Mouse (Mus musculus): ENCODE results near the gene Wnt7a. TPM values are rescaled to one million over a fixed set of nuclear protein-coding genes. Genes with fewer than 3 reads are reported as not detected.

The Wnt7a gene
- polyA plus RNA-seq, 1 experiment from 2014 or later = 7.9 TPM

DNA sequence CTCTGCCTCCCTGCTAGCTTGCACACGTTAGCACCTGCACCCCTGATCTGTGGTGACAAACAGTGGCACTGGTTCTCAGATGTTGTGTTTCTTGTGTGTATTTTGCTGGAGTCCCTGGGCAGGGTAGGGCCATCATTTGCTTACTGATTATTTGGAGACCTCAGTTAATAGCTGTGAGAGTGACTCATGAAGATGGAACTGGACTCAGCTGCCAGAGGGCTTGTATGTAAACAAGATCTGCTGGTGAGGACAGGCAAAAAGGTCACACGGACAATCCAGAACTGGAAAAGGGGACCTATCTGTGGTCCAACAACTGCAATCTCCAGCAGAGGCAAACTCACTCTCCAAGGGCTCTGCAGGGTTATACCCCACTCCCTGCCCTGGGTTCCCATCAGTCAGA is 52.8 kb downstream of the Wnt7a start:
- Histone ChIP-seq H3K27me3 (replicated peaks; ENCODE audit: control insufficient read depth, insufficient read depth, low read length) (no peaks in the 10 kb centered on the region), H3K36me3 (ENCODE audit: control insufficient read depth, insufficient read depth, low read length) (no peaks in the 10 kb centered on the region), H3K27ac (ENCODE audit: low read depth, low read length) (no peak overlapping the region), H3K9ac (ENCODE audit: low read depth, low read length) (no peak overlapping the region), H3K4me1 (ENCODE audit: control insufficient read depth, insufficient read depth, low read depth, low read length) (peaks cover 7% of the 10 kb centered on the region), H3K4me3 (ENCODE audit: low read length) (no peak overlapping the region), H3K4me2 (ENCODE audit: low read length) (no peak overlapping the region), H3K9me3 (ENCODE audit: control insufficient read depth, low read length) (no peaks in the 10 kb centered on the region)
- ATAC-seq = no peak
- 79% methylated on average over 2 of the region's 2 CpGs for WGBS

DNA sequence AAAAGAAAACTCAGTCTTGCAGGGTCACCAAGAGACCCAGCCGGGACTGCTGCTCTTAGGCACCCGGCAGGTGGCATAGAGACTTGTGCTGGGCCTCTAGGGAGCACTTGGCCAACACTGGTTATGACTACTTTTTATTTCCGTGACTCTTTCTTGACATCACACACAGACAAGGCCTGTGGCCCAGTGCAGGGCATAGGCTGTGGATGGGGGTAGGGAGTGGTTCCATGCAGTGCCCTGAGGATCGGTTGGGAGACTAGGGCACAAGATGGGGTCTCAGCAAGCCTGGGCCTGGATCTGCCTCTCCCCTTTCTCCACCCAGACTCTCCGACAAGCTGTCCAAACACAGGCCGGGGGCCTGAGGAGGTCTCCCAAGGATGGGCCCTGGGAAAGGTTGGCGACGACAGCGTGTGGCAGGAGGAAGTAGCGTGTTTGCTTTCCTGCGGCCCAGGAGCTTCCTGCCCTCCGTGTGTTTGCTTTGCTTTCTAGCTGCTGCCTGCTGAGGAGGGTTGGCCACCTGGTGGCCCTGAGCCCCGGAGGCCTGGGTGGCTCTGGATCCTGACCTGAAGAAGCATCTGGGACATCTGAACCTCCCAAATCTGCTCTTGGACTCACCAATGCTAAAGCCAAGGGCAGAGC is 53.8 kb downstream of the Wnt7a start:
- no peak overlapping the region for H3K4me3 ChIP-seq (ENCODE audit: low read length)
- H3K36me3 ChIP-seq (ENCODE audit: control insufficient read depth, insufficient read depth, low read length) = no peaks in the 10 kb centered on the region
- H3K27me3 ChIP-seq (replicated peaks; ENCODE audit: control insufficient read depth, insufficient read depth, low read length) = no peaks in the 10 kb centered on the region
- ATAC-seq = no peak
- H3K9me3 ChIP-seq (ENCODE audit: control insufficient read depth, low read length) = no peaks in the 10 kb centered on the region
- 73% methylated on average over 13 of the region's 13 CpGs for WGBS
- H3K27ac ChIP-seq (ENCODE audit: low read depth, low read length) = no peak overlapping the region
- H3K4me2 ChIP-seq (ENCODE audit: low read length) = no peak overlapping the region
- no peak overlapping the region for H3K9ac ChIP-seq (ENCODE audit: low read depth, low read length)
- peaks cover 7% of the 10 kb centered on the region for H3K4me1 ChIP-seq (ENCODE audit: control insufficient read depth, insufficient read depth, low read depth, low read length)

DNA sequence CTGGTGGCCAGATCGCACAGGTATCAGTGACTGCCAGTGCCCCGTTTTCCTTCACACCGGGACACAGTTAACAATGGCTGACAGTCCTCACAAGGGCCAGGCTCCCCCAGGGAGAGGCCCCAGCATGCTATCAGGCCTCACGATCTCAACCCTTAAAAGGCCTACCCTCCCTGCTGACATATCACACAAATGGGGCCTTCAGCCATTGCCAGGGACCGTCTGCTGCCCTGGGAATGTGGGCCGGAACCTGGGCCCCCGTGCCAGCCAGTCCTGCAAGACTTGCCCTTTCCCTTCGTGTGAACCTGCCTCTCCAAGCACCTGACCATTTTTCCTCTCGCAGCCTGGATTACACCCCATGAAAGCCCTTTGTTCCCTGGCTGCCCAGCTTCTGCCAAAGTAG is 61.5 kb downstream of the Wnt7a start:
- WGBS = 42% methylated on average over 9 of the region's 9 CpGs
- Histone ChIP-seq H3K4me1 (ENCODE audit: control insufficient read depth, insufficient read depth, low read depth, low read length) (peaks cover 22% of the 10 kb centered on the region), H3K27ac (ENCODE audit: low read depth, low read length) (no peak overlapping the region), H3K36me3 (ENCODE audit: control insufficient read depth, insufficient read depth, low read length) (no peaks in the 10 kb centered on the region), H3K27me3 (replicated peaks; ENCODE audit: control insufficient read depth, insufficient read depth, low read length) (no peaks in the 10 kb centered on the region), H3K9ac (ENCODE audit: low read depth, low read length) (peak overlapping the region; percentile 8; the same call in 1 of the 2 replicates), H3K9me3 (ENCODE audit: control insufficient read depth, low read length) (no peaks in the 10 kb centered on the region), H3K4me2 (ENCODE audit: low read length) (no peak overlapping the region), H3K4me3 (ENCODE audit: low read length) (no peak overlapping the region)
- ATAC-seq = no peak

DNA sequence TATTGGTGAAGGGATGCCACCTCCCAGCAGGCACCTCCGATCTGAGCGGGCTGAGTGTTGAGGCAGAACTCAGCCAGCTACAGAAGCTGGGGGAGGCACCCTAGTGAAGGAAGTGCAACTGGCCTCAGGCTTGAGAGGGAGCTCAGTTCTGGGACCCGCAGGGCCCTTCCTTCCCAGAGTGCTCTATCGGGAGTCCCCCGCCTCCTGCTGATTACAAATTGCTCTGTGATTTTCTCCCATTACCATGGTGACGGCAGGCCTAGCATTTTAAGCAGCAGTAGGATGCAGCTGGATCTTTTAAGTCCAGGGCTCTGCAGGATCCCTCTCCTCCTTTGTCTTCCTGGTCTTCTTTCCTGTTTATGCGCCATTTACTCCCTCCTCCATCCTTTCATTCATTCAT is 63.4 kb downstream of the Wnt7a start:
- no peaks in the 10 kb centered on the region for H3K9me3 ChIP-seq (ENCODE audit: control insufficient read depth, low read length)
- ATAC-seq = peak; percentile 64
- no peak overlapping the region for H3K4me2 ChIP-seq (ENCODE audit: low read length)
- H3K36me3 ChIP-seq (ENCODE audit: control insufficient read depth, insufficient read depth, low read length) = no peaks in the 10 kb centered on the region
- H3K4me3 ChIP-seq (ENCODE audit: low read length) = no peak overlapping the region
- peak overlapping the region; percentile 46; the same call in 1 of the 2 replicates for H3K27ac ChIP-seq (ENCODE audit: low read depth, low read length)
- peak overlapping the region; percentile 37; the same call in 1 of the 2 replicates for H3K9ac ChIP-seq (ENCODE audit: low read depth, low read length)
- 10% methylated on average over 7 of the region's 7 CpGs for WGBS
- H3K27me3 ChIP-seq (replicated peaks; ENCODE audit: control insufficient read depth, insufficient read depth, low read length) = no peaks in the 10 kb centered on the region
- H3K4me1 ChIP-seq (ENCODE audit: control insufficient read depth, insufficient read depth, low read depth, low read length) = peaks cover 22% of the 10 kb centered on the region

DNA sequence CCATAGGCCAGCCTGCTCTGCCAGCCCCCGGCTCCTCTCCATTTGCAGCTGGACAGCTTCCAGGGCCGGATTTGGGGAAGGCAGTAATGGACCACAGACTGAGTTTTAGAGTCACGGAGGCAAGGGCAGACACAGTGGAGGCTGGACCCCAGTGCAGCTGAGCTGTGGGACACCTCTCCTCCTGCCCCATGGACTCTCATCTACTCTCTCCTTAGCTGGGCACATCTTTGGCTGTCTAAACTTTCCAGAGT is 64.3 kb downstream of the Wnt7a start:
- ATAC-seq = no peak
- Histone ChIP-seq H3K4me2 (ENCODE audit: low read length) (no peak overlapping the region), H3K36me3 (ENCODE audit: control insufficient read depth, insufficient read depth, low read length) (no peaks in the 10 kb centered on the region), H3K27me3 (replicated peaks; ENCODE audit: control insufficient read depth, insufficient read depth, low read length) (no peaks in the 10 kb centered on the region), H3K9ac (ENCODE audit: low read depth, low read length) (no peak overlapping the region), H3K4me3 (ENCODE audit: low read length) (no peak overlapping the region), H3K9me3 (ENCODE audit: control insufficient read depth, low read length) (no peaks in the 10 kb centered on the region), H3K27ac (ENCODE audit: low read depth, low read length) (peak overlapping the region; percentile 63), H3K4me1 (ENCODE audit: control insufficient read depth, insufficient read depth, low read depth, low read length) (peaks cover 22% of the 10 kb centered on the region)
- 24% methylated on average over 3 of the region's 3 CpGs for WGBS

DNA sequence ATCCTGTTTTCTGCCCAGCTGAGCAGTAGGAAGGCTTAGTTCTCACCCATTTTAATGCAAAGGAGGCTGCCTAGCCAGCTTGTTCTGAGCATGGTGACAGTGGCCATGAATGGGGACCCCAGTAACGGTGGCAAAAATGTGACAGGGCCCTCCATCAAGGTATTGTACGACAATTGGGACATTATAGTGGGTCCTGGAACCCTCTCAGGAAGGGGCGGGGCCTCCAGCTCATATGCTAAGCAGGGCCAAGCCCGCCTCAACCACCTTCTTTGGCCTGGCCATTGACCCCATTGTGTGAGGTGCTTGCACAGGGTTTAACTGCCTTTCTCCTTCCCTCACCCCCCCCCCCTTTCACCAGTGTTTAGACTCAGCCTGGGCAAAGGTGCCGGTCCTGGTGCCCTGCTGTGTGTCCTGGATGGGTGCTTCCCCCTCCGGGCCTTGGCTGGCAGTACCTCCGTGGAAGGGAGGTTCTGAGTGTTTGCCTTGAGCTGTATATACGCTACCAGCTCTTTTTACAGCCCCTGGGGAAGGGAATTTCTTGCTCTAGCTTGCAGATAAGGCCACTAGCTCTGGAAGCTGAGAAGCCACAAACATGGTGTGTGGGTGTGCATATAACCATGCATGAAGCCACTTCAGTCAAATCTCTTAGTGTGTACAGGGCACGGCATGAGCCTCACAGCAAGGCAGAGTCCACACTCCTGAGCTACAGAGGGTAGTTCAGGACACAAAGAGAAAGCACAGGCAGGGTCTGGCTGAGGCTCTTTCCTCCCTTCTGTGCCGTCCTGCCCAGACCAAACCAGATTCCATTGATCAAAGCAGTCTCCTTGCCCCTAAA is 64.9 kb downstream of the Wnt7a start:
- H3K9ac ChIP-seq (ENCODE audit: low read depth, low read length) = no peak overlapping the region
- WGBS = 20% methylated on average over 10 of the region's 10 CpGs
- no peaks in the 10 kb centered on the region for H3K9me3 ChIP-seq (ENCODE audit: control insufficient read depth, low read length)

DNA sequence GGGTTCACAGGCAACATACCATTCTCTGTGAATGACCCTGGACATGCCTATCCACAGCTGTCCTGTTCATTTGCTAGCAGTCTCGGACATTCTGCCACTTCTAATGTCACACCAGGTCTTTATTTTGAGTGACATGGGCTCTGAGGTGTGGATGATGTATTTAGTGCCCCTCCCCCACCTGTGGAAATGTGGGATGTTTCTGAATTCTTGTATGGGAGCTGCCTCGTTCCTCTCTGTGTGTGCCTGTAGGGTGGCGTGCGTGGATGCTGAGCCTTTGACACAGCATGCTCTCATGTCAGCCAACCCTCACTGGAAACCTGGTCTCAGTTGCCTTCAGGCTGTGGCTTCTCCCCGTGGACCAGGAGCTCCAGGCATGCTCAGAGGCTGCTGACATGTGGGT is 66.1 kb downstream of the Wnt7a start:
- Histone ChIP-seq H3K36me3 (ENCODE audit: control insufficient read depth, insufficient read depth, low read length) (no peaks in the 10 kb centered on the region), H3K27me3 (replicated peaks; ENCODE audit: control insufficient read depth, insufficient read depth, low read length) (no peaks in the 10 kb centered on the region), H3K4me1 (ENCODE audit: control insufficient read depth, insufficient read depth, low read depth, low read length) (peaks cover 22% of the 10 kb centered on the region), H3K4me3 (ENCODE audit: low read length) (no peak overlapping the region), H3K27ac (ENCODE audit: low read depth, low read length) (no peak overlapping the region), H3K4me2 (ENCODE audit: low read length) (no peak overlapping the region), H3K9ac (ENCODE audit: low read depth, low read length) (no peak overlapping the region), H3K9me3 (ENCODE audit: control insufficient read depth, low read length) (no peaks in the 10 kb centered on the region)
- ATAC-seq = no peak
- 41% methylated on average over 5 of the region's 5 CpGs for WGBS

More for the DNA sequence above, 64.9 kb downstream of the Wnt7a start:
- H3K27ac ChIP-seq (ENCODE audit: low read depth, low read length) = peak overlapping the region; percentile 63
- ATAC-seq = peak; percentile 82
- no peak overlapping the region for H3K4me3 ChIP-seq (ENCODE audit: low read length)
- H3K4me1 ChIP-seq (ENCODE audit: control insufficient read depth, insufficient read depth, low read depth, low read length) = peaks cover 22% of the 10 kb centered on the region
- H3K27me3 ChIP-seq (replicated peaks; ENCODE audit: control insufficient read depth, insufficient read depth, low read length) = no peaks in the 10 kb centered on the region
- H3K36me3 ChIP-seq (ENCODE audit: control insufficient read depth, insufficient read depth, low read length) = no peaks in the 10 kb centered on the region
- no peak overlapping the region for H3K4me2 ChIP-seq (ENCODE audit: low read length)

DNA sequence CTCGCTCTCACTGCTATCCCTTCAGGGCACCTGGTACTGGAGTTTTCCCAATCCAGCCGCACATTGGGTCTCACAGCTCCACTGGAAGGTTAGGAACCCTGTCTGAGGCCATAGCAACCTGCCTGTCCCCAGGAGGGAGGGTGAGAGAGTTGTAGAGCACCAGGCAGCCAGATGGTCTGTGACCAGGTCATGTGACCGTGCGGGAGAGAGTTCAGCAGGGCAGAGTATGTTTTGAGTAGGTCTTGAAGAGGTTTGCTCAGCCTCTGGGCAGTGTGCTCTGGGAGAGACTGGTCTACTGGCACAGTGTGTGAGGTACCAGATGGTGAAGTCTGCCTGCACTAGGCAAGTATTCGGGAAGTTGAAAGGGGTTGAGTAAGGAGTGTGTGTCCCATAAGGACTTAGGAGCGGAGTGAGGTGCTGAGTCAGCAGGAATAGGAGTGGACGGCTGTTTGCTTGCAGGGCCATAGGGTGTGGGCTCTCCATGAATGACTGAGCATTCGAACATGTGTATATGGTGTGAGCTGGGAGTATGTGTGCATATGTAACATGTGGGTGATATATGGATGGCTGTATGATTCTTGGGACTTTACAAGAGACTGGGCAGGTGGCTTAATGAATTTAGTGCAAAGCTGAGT is 71.4 kb downstream of the Wnt7a start:
- 68% methylated on average over 8 of the region's 8 CpGs for WGBS
- ATAC-seq = no peak
- Histone ChIP-seq H3K27me3 (replicated peaks; ENCODE audit: control insufficient read depth, insufficient read depth, low read length) (no peaks in the 10 kb centered on the region), H3K9me3 (ENCODE audit: control insufficient read depth, low read length) (no peaks in the 10 kb centered on the region), H3K4me1 (ENCODE audit: control insufficient read depth, insufficient read depth, low read depth, low read length) (peaks cover 5% of the 10 kb centered on the region; the same call in 1 of the 2 replicates), H3K4me2 (ENCODE audit: low read length) (no peak overlapping the region), H3K27ac (ENCODE audit: low read depth, low read length) (no peak overlapping the region), H3K9ac (ENCODE audit: low read depth, low read length) (no peak overlapping the region), H3K36me3 (ENCODE audit: control insufficient read depth, insufficient read depth, low read length) (no peaks in the 10 kb centered on the region), H3K4me3 (ENCODE audit: low read length) (no peak overlapping the region)

DNA sequence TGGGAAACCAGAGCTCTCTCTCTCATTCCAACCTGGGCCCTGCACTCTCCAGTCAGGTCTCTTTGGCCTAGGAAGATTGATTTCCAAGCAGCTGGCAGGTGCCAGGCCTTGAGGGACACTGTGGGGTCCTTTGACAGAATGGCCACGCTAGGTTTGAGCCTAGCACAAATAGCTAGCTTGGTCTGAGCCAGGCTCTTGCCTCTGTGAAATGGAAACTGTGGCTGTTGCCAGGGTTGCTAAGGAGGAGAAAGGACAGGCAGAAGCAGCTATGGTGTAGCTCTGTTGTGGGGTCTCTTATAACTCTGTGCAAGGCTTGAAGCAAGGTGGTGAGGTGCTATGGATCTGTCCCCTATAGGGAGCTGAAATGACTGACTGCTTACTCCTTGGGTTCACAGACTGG is 75.7 kb downstream of the Wnt7a start:
- Histone ChIP-seq H3K4me1 (ENCODE audit: control insufficient read depth, insufficient read depth, low read depth, low read length) (peaks cover 5% of the 10 kb centered on the region; the same call in 1 of the 2 replicates), H3K4me2 (ENCODE audit: low read length) (no peak overlapping the region), H3K27me3 (replicated peaks; ENCODE audit: control insufficient read depth, insufficient read depth, low read length) (no peaks in the 10 kb centered on the region), H3K9me3 (ENCODE audit: control insufficient read depth, low read length) (no peaks in the 10 kb centered on the region), H3K4me3 (ENCODE audit: low read length) (no peak overlapping the region), H3K9ac (ENCODE audit: low read depth, low read length) (no peak overlapping the region), H3K36me3 (ENCODE audit: control insufficient read depth, insufficient read depth, low read length) (no peaks in the 10 kb centered on the region), H3K27ac (ENCODE audit: low read depth, low read length) (no peak overlapping the region)
- WGBS = 50% methylated on average over 1 of the region's 1 CpGs
- peak; percentile 57 for ATAC-seq
